ENCODE assay signal across 7 mouse cellular contexts in the genomic region with DNA sequence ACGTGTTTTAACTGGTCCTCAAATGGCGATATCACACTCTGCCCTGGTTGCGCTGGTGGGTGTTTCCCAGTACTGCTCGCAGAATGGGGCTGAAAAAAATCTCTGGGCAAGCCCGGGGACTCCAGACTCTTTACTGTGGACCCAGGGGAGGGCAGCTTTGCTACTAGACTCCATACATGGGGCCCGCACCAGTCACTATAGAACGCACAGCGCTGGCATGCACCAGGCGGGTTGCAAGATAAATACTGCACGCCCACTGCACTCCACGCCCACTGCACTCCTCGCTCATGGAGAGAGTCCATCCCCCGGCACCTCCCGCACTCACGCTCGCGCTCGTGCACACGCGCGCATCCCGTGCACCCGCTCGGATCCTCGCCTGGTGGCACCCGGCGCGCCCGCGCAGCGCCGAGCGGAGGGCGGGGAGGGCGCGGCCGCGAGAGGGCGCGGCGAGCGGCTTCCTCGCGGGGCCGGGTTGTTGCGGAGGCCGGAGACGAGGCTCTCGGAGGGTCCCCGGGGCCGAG. TPM values are rescaled to one million over a fixed set of nuclear protein-coding genes. Genes with fewer than 3 reads are reported as not detected.
DNase-seq lines count a peak whose midpoint lies in the region; ATAC-seq lines count a peak whose summit lies in the region.

A gene (plus strand): TSS at position 429 of the 521 bp plus-strand sequence.

- H3K4me1 ChIP-seq in embryonic facial prominence, embryonic 11.5 days (ENCODE audit: control insufficient read depth, insufficient read depth, low read length), result no peaks in the 10 kb centered on the region; the same call in 1 of the 2 replicates
- H3K4me1 ChIP-seq in midbrain, embryonic 10.5 days, result peaks cover 26% of the 10 kb centered on the region

- H3K9me3 ChIP-seq in embryonic facial prominence, embryonic 11.5 days (replicated peaks; ENCODE audit: control insufficient read depth, low read length), result no peaks in the 10 kb centered on the region
- no peaks in the 10 kb centered on the region for H3K9me3 ChIP-seq in midbrain, embryonic 10.5 days (replicated peaks)

- H3K9ac ChIP-seq in embryonic facial prominence, embryonic 11.5 days (replicated peaks; ENCODE audit: low read length), result peak within 1 kb of the TSS; percentile 69

- peaks cover 2% of the 10 kb centered on the region; the same call in 1 of the 2 replicates for H3K27me3 ChIP-seq in embryonic facial prominence, embryonic 11.5 days (ENCODE audit: control insufficient read depth, insufficient read depth, low read length)
- peaks cover 59% of the 10 kb centered on the region for H3K27me3 ChIP-seq in midbrain, embryonic 10.5 days (ENCODE audit: low read depth, poor library complexity, severe bottlenecking)

- no peak within 1 kb of the TSS for H3K27ac ChIP-seq in embryonic facial prominence, embryonic 11.5 days (replicated peaks; ENCODE audit: low read depth, low read length)
- peak within 1 kb of the TSS; percentile 87 for H3K27ac ChIP-seq in midbrain, embryonic 10.5 days (replicated peaks)

- peak within 1 kb of the TSS; percentile 88 for H3K4me2 ChIP-seq in embryonic facial prominence, embryonic 11.5 days (ENCODE audit: low read depth, low read length)

- intact Hi-C loops in left cerebral cortex, postnatal 4 days (cut with DNase I), result no loop called here

- peak; percentile 85 for ATAC-seq in embryonic facial prominence, embryonic 11.5 days (replicated peaks; ENCODE audit: insufficient number of reproducible peaks, low FRiP score, low TSS enrichment, low read depth)

- peak within 1 kb of the TSS; percentile 54 for H3K4me3 ChIP-seq in embryonic facial prominence, embryonic 11.5 days (ENCODE audit: low read depth, low read length)
- H3K4me3 ChIP-seq in midbrain, embryonic 10.5 days, result peak within 1 kb of the TSS; percentile 77

- WGBS in embryonic facial prominence, embryonic 11.5 days, result 0% methylated on average over 51 of the region's 51 CpGs
- WGBS in midbrain, embryonic 10.5 days, result 1% methylated on average over 51 of the region's 51 CpGs

- peak; percentile 93 for DNase-seq in brain, adult 2 months (ENCODE audit: low read depth, low spot score)
- DNase-seq in embryonic facial prominence, embryonic 11.5 days (ENCODE audit: low spot score), result peak; percentile 86
- DNase-seq in heart, adult 18-20 months, result peak; percentile 77 to 81
- DNase-seq in kidney, adult 11 months, result peak; percentile 31
- peak; percentile 84 for DNase-seq in left cerebral cortex, postnatal 4 days
- DNase-seq in midbrain, embryonic 10.5 days (ENCODE audit: low spot score), result peak; percentile 78
- peak; percentile 47 for DNase-seq in skeletal muscle tissue, adult 2 months (ENCODE audit: low read depth, low spot score)

- H3K36me3 ChIP-seq in embryonic facial prominence, embryonic 11.5 days (replicated peaks; ENCODE audit: control insufficient read depth, insufficient read depth, low read depth, low read length), result no peaks in the 10 kb centered on the region
- H3K36me3 ChIP-seq in midbrain, embryonic 10.5 days, result no peaks in the 10 kb centered on the region

RNA-seq across cellular contexts. Expression of the gene that starts here (rescaled TPM):
- 1.5 and 1.9 TPM in 2 replicates for polyA plus RNA-seq in embryonic facial prominence, embryonic 11.5 days (2014; fragmentation: Nextera tagmentation; extraction: Ambion mirVana)
- total RNA-seq in heart, adult 18-20 months (2021), result 1 to 10 TPM; 3.8 to 3.9 TPM
- total RNA-seq in left cerebral cortex, postnatal 4 days (2021), result 100 to 1,000 TPM in 1 of 2 experiments, 10 to 100 TPM in 1; 96.3 to 104 TPM
- 3.6 and 4.3 TPM in 2 replicates for polyA plus RNA-seq in midbrain, embryonic 10.5 days (2016; fragmentation: Nextera tagmentation; extraction: Ambion mirVana)

Comparison
In these comparisons a context has a peak if more than half of its experiments do, and no peak if none do; other contexts are left out.
1. RNA of the gene that starts here (total RNA-seq): 96.3 to 104 TPM in left cerebral cortex, postnatal 4 days; 3.8 to 3.9 TPM in heart, adult 18-20 months; every median in the first group is over 10 times any median in the second.
2. DNase-seq: peak in every context shown above with its lines; median percentile 93 in brain, adult 2 months; 86 in embryonic facial prominence, embryonic 11.5 days; 84 in left cerebral cortex, postnatal 4 days; 79 in heart, adult 18-20 months; 78 in midbrain, embryonic 10.5 days; 47 in skeletal muscle tissue, adult 2 months; 31 in kidney, adult 11 months.